Mouse (Mus musculus) induced T-regulatory cell, adult 2 months (primary cell): ENCODE data around the gene Ctla4.

ENCODE experiments used
- DNase-seq: peaks from one replicate; pipeline ENCODE4 v3.0.0-alpha.2; 2012; ENCODE audit warnings: low read depth

Gene Ctla4

GRCm38 (mm10) chr1:60886981-60887380 is at the start of gene Ctla4:
Gene Ctla4 (plus strand): TSS chr1:60887000.
- DNase-seq = peak; percentile 91

- no peak for DNase-seq
Measured at GRCm38 (mm10) chr1:60839161-60839560, 47.6 kb upstream of the Ctla4 start.

- DNase-seq = no peak
Measured at GRCm38 (mm10) chr1:60845318-60846060, 41.3 kb upstream of the Ctla4 start.

- DNase-seq = no peak
Measured at GRCm38 (mm10) chr1:60846616-60847275, 40.1 kb upstream of the Ctla4 start.

GRCm38 (mm10) chr1:60849112-60849511 is 37.7 kb upstream of the Ctla4 start:
- no peak for DNase-seq

GRCm38 (mm10) chr1:60849816-60850215 is 37.0 kb upstream of the Ctla4 start:
- DNase-seq = no peak

- no peak for DNase-seq
Measured at GRCm38 (mm10) chr1:60851041-60851781, 35.6 kb upstream of the Ctla4 start.

- DNase-seq = peak; percentile 26
Measured at GRCm38 (mm10) chr1:60852075-60852769, 34.6 kb upstream of the Ctla4 start.

- no peak for DNase-seq
Measured at GRCm38 (mm10) chr1:60852770-60853147, 34.0 kb upstream of the Ctla4 start.

- DNase-seq = peak; percentile 90
Measured at GRCm38 (mm10) chr1:60853330-60853956, 33.4 kb upstream of the Ctla4 start.

GRCm38 (mm10) chr1:60853991-60854390 is 32.8 kb upstream of the Ctla4 start:
- peak; percentile 67 for DNase-seq

GRCm38 (mm10) chr1:60857351-60858220 is 29.2 kb upstream of the Ctla4 start:
- DNase-seq = peak; percentile 74

GRCm38 (mm10) chr1:60859159-60859558 is 27.6 kb upstream of the Ctla4 start:
- DNase-seq = no peak

GRCm38 (mm10) chr1:60859842-60860241 is 27.0 kb upstream of the Ctla4 start:
- DNase-seq = peak; percentile 58

- DNase-seq = peak; percentile 87
Measured at GRCm38 (mm10) chr1:60860357-60860946, 26.3 kb upstream of the Ctla4 start.

- no peak for DNase-seq
Measured at GRCm38 (mm10) chr1:60860955-60861354, 25.8 kb upstream of the Ctla4 start.

- peak; percentile 16 for DNase-seq
Measured at GRCm38 (mm10) chr1:60861431-60861830, 25.4 kb upstream of the Ctla4 start.

- DNase-seq = no peak
Measured at GRCm38 (mm10) chr1:60862510-60862909, 24.3 kb upstream of the Ctla4 start.

- peak; percentile 63 for DNase-seq
Measured at GRCm38 (mm10) chr1:60862951-60863461, 23.8 kb upstream of the Ctla4 start.

- DNase-seq = peak; percentile 50
Measured at GRCm38 (mm10) chr1:60863701-60864100, 23.1 kb upstream of the Ctla4 start.
